Mouse (Mus musculus) hindlimb bud, embryonic 11.5 days (tissue): ENCODE data around the gene Col4a3bp.
"Not testable (repeated sequence)": the region's sequence is repeated elsewhere in the genome, so short reads cannot be mapped to it uniquely, and the experiment has no call there.

Source experiments
- DNase-seq: peaks from one replicate; pipeline ENCODE4 v3.0.0-alpha.2; 2012; ENCODE audit warnings: low read depth, low spot score; ENCODE audit errors: extremely low spot score

Col4a3bp gene

GRCm38 (mm10) chr13:96644168-96644567 lies 101.8 kb downstream of the Col4a3bp start:
- no peak for DNase-seq

- DNase-seq, result no peak
These were observed 103.4 kb downstream of the Col4a3bp start for GRCm38 (mm10) chr13:96645822-96646221.

GRCm38 (mm10) chr13:96653041-96653440 lies 110.6 kb downstream of the Col4a3bp start:
- DNase-seq, result no peak

- DNase-seq, result no peak
These were observed 114.3 kb downstream of the Col4a3bp start for GRCm38 (mm10) chr13:96656673-96657072.

- DNase-seq, result no peak
These were observed 116.5 kb downstream of the Col4a3bp start for GRCm38 (mm10) chr13:96658936-96659335.

- DNase-seq, result no peak
These were observed 117.9 kb downstream of the Col4a3bp start for GRCm38 (mm10) chr13:96660095-96660860.

GRCm38 (mm10) chr13:96663120-96663519 lies 120.7 kb downstream of the Col4a3bp start:
- DNase-seq, result not testable (repeated sequence)

- no peak for DNase-seq
These were observed 122.1 kb downstream of the Col4a3bp start for GRCm38 (mm10) chr13:96664419-96664974.

GRCm38 (mm10) chr13:96670019-96670405 lies 127.6 kb downstream of the Col4a3bp start:
- no peak for DNase-seq

- DNase-seq, result peak; percentile 84
These were observed 128.1 kb downstream of the Col4a3bp start, which contains the start of gene Hmgcr for GRCm38 (mm10) chr13:96670406-96671077. TSS of gene Hmgcr (minus strand) at chr13:96670936.

GRCm38 (mm10) chr13:96671078-96671905 lies 128.9 kb downstream of the Col4a3bp start:
- DNase-seq, result no peak

GRCm38 (mm10) chr13:96671906-96672234 lies 129.5 kb downstream of the Col4a3bp start:
- no peak for DNase-seq

GRCm38 (mm10) chr13:96672276-96672675 lies 129.9 kb downstream of the Col4a3bp start:
- no peak for DNase-seq

GRCm38 (mm10) chr13:96673817-96674216 lies 131.4 kb downstream of the Col4a3bp start:
- DNase-seq, result no peak

GRCm38 (mm10) chr13:96675756-96676155 lies 133.3 kb downstream of the Col4a3bp start:
- no peak for DNase-seq

- no peak for DNase-seq
These were observed 134.7 kb downstream of the Col4a3bp start for GRCm38 (mm10) chr13:96677071-96677470.

- DNase-seq, result no peak
These were observed 136.2 kb downstream of the Col4a3bp start for GRCm38 (mm10) chr13:96678616-96679015.

GRCm38 (mm10) chr13:96680163-96681087 lies 138.0 kb downstream of the Col4a3bp start:
- DNase-seq, result no peak

- no peak for DNase-seq
These were observed 138.7 kb downstream of the Col4a3bp start for GRCm38 (mm10) chr13:96681088-96681620.

GRCm38 (mm10) chr13:96684779-96685178 lies 142.4 kb downstream of the Col4a3bp start:
- no peak for DNase-seq
